Mouse (Mus musculus) cerebral cortex, adult 2 months (tissue): ENCODE measurements around the gene Fbxl18.

ENCODE experiments used
- WGBS: fragments of 180-500 bp; shearing (Covaris S2); methylation state at CpG from one replicate; pipeline ENCODE4 v1.1.7; 2018; 5-methylcytosine and 5-hydroxymethylcytosine counted together

Gene Fbxl18

GRCm38 (mm10) chr5:142915231-142915630 lies 20.0 kb upstream of the Fbxl18 start:
- WGBS = 92% methylated on average over 11 of the region's 11 CpGs

GRCm38 (mm10) chr5:142912739-142913138 lies 17.5 kb upstream of the Fbxl18 start:
- WGBS = 88% methylated on average over 4 of the region's 4 CpGs

GRCm38 (mm10) chr5:142912320-142912719 lies 17.1 kb upstream of the Fbxl18 start:
- 96% methylated on average over 3 of the region's 3 CpGs for WGBS

GRCm38 (mm10) chr5:142911629-142912028 lies 16.4 kb upstream of the Fbxl18 start:
- 92% methylated on average over 2 of the region's 2 CpGs for WGBS

- WGBS = 66% methylated on average over 8 of the region's 8 CpGs
Observed at GRCm38 (mm10) chr5:142909576-142910278, 14.5 kb upstream of the Fbxl18 start.

GRCm38 (mm10) chr5:142908941-142909575 lies 13.8 kb upstream of the Fbxl18 start:
- whole genome bisulfite sequencing = 46% methylated on average over 5 of the region's 5 CpGs

GRCm38 (mm10) chr5:142907803-142908559 lies 12.8 kb upstream of the Fbxl18 start:
- WGBS = 46% methylated on average over 5 of the region's 5 CpGs

- WGBS = 8% methylated on average over 14 of the region's 14 CpGs
Observed at GRCm38 (mm10) chr5:142907048-142907802, 12.0 kb upstream of the Fbxl18 start.

GRCm38 (mm10) chr5:142906532-142907047 lies 11.4 kb upstream of the Fbxl18 start, which contains the start of gene Actb:
TSS of gene Actb (minus strand) at chr5:142906754.
- under 1% methylated on average over 41 of the region's 41 CpGs for WGBS

GRCm38 (mm10) chr5:142905725-142906531 lies 10.7 kb upstream of the Fbxl18 start:
- under 1% methylated on average over 81 of the region's 84 CpGs for WGBS

GRCm38 (mm10) chr5:142905038-142905695 lies 9.9 kb upstream of the Fbxl18 start:
- under 1% methylated on average over 27 of the region's 27 CpGs for WGBS

GRCm38 (mm10) chr5:142904208-142905037 lies 9.2 kb upstream of the Fbxl18 start:
- 13% methylated on average over 19 of the region's 19 CpGs for WGBS

GRCm38 (mm10) chr5:142903470-142904207 lies 8.4 kb upstream of the Fbxl18 start:
- WGBS = 13% methylated on average over 14 of the region's 14 CpGs

GRCm38 (mm10) chr5:142902506-142903314 lies 7.5 kb upstream of the Fbxl18 start:
- 28% methylated on average over 5 of the region's 5 CpGs for WGBS

GRCm38 (mm10) chr5:142901846-142902505 lies 6.8 kb upstream of the Fbxl18 start:
- 37% methylated on average over 4 of the region's 4 CpGs for WGBS

- 66% methylated on average over 7 of the region's 7 CpGs for WGBS
Observed at GRCm38 (mm10) chr5:142901355-142901802, 6.2 kb upstream of the Fbxl18 start.

GRCm38 (mm10) chr5:142900651-142901050 lies 5.4 kb upstream of the Fbxl18 start:
- WGBS = 40% methylated on average over 7 of the region's 7 CpGs
